Mouse (Mus musculus): ENCODE results near the gene Prm2.

Gene Prm2

DNA sequence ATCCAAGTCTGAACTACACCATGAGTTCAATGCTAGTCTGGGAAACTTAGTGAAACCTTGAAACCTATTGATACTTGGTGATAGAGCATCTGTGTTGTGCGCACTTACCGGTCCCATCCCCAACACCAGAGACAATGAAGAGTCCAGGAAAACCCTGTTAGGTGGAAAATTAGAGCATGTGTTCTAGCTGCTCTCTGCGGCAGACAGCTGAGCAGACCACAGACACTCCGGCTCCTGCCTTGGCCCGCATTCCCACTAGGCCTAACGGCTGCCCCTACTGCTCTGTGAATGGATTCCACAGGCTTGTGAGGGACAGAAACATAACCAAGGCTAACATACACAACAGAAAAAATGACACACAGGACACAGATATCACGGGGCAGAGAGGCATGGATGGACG lies 22.4 kb downstream of the Prm2 start:
- DNase-seq = no peak

DNA sequence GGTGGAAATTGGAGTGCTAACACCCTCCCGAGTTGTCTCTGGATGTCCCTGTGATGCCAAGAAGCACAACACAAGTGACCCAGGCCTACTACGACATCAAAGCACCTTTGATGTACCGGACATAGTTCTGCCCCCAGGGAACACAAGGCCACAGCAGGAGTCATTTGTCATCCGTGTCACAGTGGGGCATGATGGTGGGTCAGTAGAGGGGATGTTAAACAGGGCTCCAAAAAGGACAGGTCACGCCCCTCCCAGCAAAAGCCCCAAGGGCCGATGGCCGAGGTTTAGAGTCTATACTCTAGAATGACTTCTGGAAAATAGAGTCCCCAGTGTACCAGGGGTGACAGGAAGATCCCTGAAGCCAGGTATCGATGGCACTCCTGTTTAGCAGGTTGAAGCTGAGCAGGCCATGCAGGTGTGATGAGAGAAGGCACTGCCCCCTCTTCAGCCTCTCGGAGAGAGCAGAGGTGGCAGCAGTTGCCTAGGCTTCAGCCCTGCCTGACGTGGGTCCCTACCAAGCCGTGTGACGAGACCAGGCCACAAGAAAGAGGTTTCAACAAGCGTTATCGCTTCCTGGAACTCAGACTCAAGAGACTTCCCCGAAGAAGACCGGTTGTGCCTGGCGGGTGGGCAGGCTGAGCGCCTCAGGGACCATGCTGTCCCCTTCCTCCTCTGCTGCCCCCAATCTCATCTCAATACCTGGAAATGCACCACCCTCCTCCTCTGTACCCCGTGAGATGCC lies 24.0 kb downstream of the Prm2 start:
- no peak for DNase-seq

DNA sequence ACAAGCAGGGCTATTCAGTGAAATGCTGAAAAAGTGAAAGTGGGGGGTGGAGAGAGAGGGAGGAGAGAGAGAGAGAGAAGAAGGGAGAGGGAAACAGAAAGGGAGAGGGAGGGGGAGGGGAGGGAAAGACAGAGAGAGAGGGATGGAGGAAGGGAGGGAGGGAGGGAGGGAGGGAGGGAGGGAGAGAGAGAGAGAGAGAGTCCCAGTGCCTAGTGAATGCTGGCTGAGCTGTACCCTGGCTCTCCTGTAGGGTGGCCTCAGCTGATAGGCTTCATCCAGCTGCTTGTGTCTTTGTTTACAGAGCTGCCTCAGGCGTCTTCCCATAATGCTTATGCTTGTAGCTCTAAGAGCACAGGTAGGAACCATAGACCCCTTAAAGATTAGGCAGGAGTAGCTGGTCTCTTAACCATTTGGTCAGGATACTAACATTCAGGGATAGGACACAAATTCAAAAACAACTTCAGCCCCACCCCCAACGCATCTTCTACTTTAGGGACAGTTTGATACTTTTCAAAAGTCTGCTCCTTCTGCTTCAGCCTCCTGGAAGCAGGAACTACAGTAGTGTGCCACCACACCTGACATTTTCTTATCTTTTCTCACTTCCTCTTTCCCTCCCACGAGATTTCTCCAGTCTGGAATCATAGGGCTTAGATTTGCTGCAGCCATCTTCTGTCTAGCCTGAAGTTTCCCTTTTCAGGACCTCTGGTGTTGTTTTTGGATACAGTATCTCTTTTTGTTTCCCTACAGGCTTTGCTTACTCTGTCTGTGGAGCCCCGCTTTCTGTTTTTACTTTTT lies 25.2 kb downstream of the Prm2 start:
- DNase-seq = no peak

DNA sequence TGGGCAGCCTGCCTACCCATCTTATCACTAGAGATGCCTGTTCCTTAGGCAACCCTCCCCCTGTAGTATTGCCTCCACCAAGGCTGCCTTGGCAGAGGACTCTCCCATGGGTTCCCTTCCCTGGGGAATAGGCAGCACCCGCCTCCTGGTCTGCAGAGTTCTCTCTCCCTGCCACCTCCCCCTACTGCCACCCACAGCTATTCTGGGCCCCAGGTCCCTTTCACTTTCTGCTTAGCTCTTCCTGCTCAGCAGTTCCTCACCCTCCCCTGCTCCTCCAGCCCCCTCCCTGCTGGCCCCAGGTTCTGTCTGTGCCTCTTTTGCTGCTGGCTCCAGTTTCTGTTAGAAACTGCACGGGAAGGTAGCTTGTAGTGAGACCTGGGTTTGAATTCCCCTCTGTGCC lies 26.3 kb downstream of the Prm2 start:
- no peak for DNase-seq

DNA sequence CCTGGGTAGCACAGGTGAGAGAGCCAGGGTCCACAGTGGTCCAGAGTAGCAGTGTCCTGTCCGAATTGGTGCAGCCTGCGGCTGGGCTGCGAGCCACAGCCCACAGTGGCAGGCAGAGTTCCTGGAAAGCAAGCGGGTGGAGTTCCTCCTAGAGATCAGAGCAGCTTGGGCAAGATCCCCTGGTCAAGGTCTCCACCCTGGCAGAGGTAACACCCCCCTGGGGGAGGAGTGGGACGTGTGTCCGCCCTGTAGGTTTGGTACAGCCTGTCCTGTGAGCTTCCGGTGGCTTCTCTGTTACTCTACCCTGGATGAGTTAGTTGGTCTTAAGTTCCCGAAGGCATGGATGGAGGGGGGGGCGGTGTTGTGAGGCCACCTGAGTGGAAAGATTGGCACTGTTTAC lies 27.1 kb downstream of the Prm2 start:
- no peak for DNase-seq

DNA sequence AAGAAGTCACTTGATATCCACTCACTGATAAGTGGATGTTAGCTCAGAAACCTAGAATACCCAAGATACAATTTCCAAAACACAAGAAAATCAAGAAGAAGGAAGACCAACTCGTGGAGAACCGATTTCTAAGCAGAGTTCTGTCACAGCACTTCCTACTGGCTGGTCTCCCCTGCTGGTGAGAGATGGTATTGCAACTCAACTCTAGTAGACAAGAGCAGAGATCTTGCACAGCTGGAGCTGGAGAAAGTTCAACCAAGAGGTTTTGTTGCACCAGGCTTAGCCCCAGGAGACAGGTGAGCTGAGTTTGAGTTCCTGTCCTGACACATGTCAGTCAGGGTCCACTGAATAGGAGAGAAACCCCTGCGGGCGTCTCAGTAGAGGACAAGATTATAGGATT lies 28.8 kb downstream of the Prm2 start:
- DNase-seq = peak; percentile 58 to 74

DNA sequence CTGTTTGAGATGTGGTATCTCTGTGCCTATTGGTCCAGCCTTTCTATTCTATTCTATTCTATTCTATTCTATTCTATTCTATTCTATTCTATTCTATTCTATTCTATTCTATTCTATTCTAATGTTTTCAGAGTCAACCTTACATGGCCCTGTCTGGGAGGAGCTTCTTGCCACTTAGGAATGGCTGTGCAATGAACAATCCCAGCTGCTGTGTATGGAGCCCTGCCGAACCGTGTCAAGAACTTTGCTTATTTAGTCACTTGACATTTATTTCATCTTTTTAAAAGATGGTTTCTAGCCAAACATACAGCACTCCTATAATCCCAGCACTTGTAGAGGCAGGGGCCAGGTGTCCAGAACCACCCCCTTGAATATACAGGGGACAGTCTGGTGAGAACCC lies 31.6 kb downstream of the Prm2 start:
- no peak for DNase-seq

DNA sequence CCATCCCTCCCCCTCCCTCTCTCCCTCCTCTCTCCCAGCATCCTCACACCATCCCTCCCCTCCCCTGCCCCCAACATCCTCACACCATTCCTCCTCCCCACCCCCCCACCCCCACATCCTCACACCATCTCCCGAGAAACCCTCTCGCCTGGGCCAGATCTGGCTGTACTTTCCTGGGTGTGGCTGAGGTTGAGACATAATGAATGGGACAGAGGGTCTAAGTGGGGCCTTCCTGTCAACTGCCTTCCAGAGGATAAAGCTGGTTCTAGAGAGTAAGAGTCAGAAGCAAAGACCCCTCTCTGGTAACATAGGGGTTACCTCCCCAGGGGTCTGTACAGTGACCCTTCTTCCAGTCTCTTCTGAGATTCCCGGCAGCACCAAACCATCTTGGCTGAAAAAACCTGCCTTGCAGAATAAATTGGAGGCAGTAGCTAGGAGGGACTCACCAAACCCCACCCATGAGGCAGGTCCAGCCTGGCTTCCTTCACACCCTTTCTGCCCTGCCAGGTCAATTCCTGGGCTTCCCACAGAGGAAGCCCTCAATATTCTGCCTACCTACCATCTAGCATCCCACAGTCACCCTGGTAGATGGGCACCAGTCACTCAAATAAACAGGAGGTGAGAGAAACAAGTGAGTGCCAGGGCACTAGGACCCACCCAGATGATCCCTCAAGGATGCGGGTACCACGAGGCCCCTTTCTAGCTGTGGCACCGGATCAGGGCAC lies 32.2 kb downstream of the Prm2 start:
- DNase-seq = no peak

DNA sequence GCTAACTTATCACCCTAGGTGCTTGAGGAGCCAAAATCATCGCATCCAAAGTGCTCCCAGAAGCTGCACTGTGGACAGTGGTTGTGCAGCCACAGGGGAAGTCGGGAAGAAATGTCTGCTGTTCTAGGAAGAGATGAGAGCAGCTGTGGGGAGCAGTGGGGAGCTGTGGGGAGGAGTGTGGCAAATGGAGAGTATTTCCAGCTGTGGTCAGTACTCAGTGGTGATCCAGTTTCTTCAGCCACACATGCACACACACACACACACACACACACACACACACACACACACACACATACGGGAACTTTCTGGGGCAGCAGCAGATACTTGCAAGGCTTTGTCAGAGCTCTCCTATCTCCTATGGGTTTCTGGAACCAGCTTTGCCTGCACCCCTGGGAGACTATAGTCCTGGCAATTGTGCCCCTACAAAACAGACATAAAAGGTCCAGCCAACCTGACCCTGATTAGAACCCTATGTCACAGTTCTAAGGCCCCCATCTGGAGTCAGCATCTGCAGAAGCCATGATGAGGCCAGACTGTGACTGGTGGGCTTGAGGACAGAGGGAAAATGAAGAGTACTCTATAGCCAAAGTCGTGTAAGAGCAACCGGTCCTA lies 33.3 kb downstream of the Prm2 start:
- DNase-seq = no peak

DNA sequence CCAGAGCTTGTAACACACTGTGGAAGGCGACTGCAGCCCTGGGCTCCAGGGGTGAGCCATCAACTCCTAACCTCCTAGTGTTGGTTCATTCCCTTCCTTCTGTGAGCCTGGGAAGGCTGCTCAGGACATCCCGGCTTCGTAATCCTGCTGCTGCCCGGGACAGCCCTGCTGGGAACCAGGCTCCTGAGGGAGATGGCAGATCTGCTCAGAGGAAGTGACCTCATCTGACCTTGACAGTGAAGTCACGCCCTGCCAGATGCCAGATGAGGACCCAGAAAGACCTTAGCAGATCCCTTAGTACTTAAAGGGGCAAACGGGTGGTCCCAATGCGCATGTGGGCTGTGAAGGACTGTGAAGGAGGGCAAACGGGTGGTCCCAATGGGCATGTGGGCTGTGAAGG lies 34.8 kb downstream of the Prm2 start:
- no peak for DNase-seq

DNA sequence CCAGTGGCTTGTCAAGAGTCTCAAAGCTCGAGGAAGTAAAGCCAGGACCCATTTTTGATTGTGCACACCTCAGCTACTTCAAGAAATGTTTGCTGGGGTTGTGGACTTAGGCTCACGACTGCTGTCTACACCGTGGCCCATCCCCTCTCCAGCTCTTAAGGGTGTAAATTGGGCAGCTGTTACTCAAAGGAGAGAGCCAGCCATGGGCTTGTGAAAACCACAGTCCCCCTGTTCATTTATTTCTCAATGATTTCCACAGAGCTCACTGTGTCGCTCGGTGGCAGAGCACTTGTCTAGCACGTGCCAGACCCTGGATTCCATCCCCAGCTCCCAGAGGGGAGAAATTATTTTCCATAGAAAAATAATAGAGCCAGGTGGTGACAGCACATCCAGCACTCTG lies 39.8 kb downstream of the Prm2 start:
- DNase-seq = no peak

DNA sequence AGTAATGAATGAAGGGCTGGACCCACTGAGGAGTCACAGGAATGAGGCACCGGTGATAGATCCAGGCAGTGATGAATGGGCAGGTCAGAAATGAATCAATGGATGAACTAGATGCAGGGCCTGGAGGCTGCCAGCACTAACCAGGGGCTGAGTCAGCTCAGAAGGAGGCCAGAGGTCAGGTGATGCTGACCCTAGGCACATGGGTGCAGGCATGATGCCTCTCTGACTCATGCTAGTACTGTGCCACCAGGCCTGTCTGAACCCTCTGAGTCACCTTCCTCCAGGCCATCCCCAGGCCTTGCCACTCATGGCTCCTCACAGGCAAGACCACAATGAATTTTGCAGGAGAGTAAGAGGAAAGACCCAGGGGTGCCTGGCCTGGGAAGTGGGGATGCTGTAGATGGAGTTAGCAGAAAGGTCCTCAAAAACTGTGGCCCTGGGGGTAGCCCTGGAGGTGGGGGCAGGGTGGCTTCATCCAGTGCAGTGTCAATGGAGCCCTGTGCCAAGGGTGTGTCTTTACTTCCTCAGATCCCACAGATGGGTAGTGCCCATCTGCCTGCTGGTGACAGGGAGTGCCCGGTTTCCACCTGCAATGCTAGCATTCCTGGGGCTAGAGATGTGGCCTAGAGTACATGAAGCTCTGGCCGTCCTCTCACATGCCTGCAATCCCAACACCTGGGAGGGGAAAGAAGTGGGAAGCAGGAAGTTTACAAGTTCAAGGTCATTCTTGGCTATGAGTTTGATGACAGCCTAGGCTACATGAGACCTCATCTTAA lies 41.2 kb downstream of the Prm2 start:
- DNase-seq = no peak

DNA sequence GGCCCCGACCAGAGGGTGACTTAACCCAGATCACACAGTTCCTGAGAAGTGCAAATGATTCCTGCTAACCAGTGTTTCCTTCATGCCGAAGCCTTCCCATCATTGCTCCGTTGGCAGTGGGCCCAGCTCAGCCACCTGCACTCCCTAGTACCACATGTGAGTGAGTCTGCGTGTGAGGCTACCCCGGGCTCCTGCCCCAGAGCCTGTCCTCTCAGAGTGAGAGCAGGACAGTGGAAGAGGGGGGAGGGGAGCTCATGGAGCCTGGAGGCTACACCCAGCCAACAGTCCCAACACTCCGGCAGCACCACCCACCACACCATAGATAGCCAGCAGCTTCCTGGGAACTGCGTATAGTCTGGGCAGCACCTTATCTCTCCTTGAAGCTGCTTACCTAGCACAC lies 46.1 kb downstream of the Prm2 start:
- peak; percentile 79 to 85 for DNase-seq

DNA sequence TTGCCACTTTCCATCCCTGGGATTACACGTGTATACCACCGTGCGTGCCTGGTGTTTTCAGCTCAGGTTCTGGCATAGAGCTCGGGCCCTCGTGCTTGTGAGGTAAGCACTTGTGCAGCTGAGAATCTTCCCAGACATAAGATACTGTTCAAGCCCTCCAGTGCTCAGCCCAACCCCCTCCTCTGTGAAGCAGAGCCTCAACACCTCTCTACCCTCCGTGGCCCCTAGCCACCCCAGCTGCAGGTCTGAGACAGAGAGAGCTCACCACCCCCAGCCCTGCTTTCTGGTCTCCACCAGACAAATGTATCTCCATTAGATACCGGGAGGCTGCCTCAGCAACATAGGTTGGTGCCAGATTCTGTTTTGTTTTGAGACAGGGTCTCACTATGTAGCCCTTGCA lies 46.7 kb downstream of the Prm2 start:
- peak in 1 of 2 experiments; percentile 8 for DNase-seq
